Mouse (Mus musculus): ENCODE measurements around the gene Negr1.

Gene Negr1

DNA sequence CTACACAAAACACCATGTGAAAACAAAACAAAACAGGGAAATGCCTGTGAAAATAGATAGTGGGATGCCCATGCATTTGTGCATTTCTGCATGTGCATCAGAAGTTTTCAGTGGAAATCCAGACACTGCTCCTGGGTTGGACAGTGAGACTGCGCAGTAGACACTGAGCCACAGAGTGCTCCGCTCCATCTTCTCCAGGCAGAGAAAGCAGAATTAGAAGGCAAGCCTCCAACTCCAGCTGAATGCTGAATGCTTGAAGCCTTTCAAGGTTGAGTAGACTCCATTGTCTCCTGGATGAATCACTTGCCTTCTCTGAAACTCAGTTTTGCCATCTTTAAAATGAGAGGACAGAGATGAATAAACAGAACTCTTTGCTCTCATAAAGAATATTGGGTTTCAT, 546.6 kb downstream of the Negr1 start:
- Histone ChIP-seq H3K9me3 (ENCODE audit: low read length) (peaks cover 3% of the 10 kb centered on the region; the same call in 1 of the 2 replicates), H3K36me3 (ENCODE audit: insufficient read depth, low read length) (no peaks in the 10 kb centered on the region), H3K27me3 (ENCODE audit: insufficient read depth, low read length) (no peaks in the 10 kb centered on the region), H3K4me1 (replicated peaks; ENCODE audit: low read depth, low read length) (peaks cover 5% of the 10 kb centered on the region; the same call in 1 of the 2 replicates), H3K4me3 (replicated peaks; ENCODE audit: low read length) (no peak overlapping the region)
- TF ChIP-seq CTCF (conservative IDR thresholded peaks at IDR 0.05; ENCODE audit: low read length) (no peak), NANOG (IDR thresholded peaks at IDR 0.05; ENCODE audit: borderline replicate concordance, low read length) (no peak), POU5F1 (IDR thresholded peaks at IDR 0.05; ENCODE audit: borderline replicate concordance, low read length) (no peak)

DNA sequence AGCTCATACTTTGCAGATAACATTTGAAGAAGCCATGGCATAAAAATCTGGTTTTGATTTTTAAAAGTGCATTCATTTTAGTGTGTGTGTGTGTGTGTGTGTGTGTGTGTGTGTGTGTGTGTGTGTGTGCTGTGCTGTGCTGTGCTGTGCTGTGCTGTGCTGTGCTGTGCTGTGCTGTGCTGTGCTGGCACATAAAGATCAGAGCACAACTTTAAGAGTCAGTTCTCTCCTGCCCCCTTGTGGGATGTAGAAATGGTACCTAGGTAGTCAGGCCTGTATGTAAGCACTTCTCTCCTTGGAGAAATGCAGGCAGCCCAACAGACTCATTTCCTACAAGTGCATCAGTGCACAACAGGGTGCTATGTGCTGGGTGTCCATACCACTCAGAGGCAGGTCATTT, 547.7 kb downstream of the Negr1 start:
- no peaks in the 10 kb centered on the region for H3K27me3 ChIP-seq (ENCODE audit: insufficient read depth, low read length)
- no peak for TF ChIP-seq POU5F1 (IDR thresholded peaks at IDR 0.05; ENCODE audit: borderline replicate concordance, low read length)
- 0 out of 2 replicates have a peak, but pooled peaks have one; percentile 11 for TF ChIP-seq CTCF (conservative IDR thresholded peaks at IDR 0.05; ENCODE audit: low read length)
- H3K4me1 ChIP-seq (replicated peaks; ENCODE audit: low read depth, low read length), result peaks cover 5% of the 10 kb centered on the region; the same call in 1 of the 2 replicates
- H3K4me3 ChIP-seq (replicated peaks; ENCODE audit: low read length), result no peak overlapping the region
- H3K9me3 ChIP-seq (ENCODE audit: low read length), result peaks cover 3% of the 10 kb centered on the region; the same call in 1 of the 2 replicates
- no peaks in the 10 kb centered on the region for H3K36me3 ChIP-seq (ENCODE audit: insufficient read depth, low read length)

DNA sequence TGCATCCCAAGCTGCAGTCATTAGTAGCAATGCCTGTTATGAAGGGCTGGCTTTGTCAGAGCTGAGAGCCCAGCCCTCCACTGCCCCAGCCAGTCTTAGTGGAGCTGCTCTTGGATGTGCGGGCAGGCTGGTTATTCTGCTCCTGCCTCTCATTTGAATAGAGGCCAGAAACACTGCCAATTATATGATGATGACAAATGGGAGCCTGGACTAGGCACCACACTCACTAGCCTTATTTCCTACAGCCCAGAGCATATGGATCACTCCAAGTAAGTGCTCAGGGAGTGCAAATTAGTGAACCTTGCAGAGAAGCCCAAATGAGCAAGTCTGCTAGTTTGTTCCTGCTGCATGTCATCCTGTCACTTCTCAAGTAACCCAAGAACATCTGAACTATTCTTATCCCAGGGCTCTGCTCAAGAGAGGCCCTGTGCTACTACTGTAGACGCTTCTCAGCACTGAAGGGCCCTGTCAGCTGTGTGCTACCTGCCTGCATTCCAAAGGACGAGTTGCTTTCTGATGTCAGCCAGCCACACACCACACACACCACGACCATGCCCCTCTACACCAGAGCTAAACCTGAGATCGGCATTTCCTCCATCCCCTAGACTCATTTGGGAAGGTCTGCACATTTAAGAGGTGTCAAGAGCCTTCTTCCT, 553.6 kb downstream of the Negr1 start:
- Histone ChIP-seq H3K36me3 (ENCODE audit: insufficient read depth, low read length) (no peaks in the 10 kb centered on the region), H3K4me1 (replicated peaks; ENCODE audit: low read depth, low read length) (no peaks in the 10 kb centered on the region), H3K9me3 (ENCODE audit: low read length) (no peaks in the 10 kb centered on the region), H3K27me3 (ENCODE audit: insufficient read depth, low read length) (no peaks in the 10 kb centered on the region), H3K4me3 (replicated peaks; ENCODE audit: low read length) (no peak overlapping the region)
- TF ChIP-seq CTCF (conservative IDR thresholded peaks at IDR 0.05; ENCODE audit: low read length) (no peak), POU5F1 (IDR thresholded peaks at IDR 0.05; ENCODE audit: borderline replicate concordance, low read length) (no peak), NANOG (IDR thresholded peaks at IDR 0.05; ENCODE audit: borderline replicate concordance, low read length) (no peak)

DNA sequence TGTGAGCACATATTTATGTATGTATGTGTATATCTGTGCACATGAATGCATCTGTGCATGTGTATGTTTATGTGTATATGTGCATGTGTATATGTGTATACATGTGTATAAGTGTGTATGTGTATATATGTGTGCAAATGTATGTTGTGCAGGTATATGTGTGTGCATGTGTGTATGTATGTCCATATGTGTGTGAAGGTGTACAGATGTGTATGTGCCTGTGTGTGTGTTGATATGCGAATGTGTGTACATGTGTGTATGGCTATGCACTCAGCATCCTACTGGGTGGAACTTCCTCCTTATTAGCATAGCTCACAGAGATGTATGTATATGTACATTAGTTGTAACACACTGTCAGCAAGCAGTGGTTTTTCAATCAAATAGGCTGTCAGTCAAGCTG, 554.4 kb downstream of the Negr1 start:
- Histone ChIP-seq H3K4me1 (replicated peaks; ENCODE audit: low read depth, low read length) (no peaks in the 10 kb centered on the region), H3K27me3 (ENCODE audit: insufficient read depth, low read length) (no peaks in the 10 kb centered on the region), H3K9me3 (ENCODE audit: low read length) (no peaks in the 10 kb centered on the region), H3K4me3 (replicated peaks; ENCODE audit: low read length) (no peak overlapping the region), H3K36me3 (ENCODE audit: insufficient read depth, low read length) (no peaks in the 10 kb centered on the region)
- no peak for TF ChIP-seq NANOG (IDR thresholded peaks at IDR 0.05; ENCODE audit: borderline replicate concordance, low read length)
- TF ChIP-seq CTCF (conservative IDR thresholded peaks at IDR 0.05; ENCODE audit: low read length), result no peak
- TF ChIP-seq POU5F1 (IDR thresholded peaks at IDR 0.05; ENCODE audit: borderline replicate concordance, low read length), result no peak

DNA sequence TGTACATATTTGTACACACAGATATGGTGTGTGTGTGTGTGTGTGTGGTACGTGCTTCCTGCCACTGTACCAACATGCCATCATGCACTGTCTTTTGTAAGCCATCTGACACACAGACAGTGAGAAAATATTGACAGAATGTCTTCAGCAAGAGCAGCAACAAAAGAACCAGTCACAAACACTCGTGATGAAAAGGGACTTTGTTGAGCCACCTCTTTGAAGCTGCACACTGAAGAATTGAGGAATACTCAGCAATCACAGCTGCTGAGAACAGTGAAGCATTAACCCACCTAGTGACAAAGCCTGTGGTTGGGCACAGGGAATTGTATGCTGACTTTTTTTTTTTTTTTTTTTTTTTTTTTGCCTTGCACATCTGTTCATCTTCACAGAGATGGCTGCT, 558.3 kb downstream of the Negr1 start:
- Histone ChIP-seq H3K4me3 (replicated peaks; ENCODE audit: low read length) (no peak overlapping the region), H3K4me1 (replicated peaks; ENCODE audit: low read depth, low read length) (no peaks in the 10 kb centered on the region), H3K9me3 (ENCODE audit: low read length) (no peaks in the 10 kb centered on the region), H3K27me3 (ENCODE audit: insufficient read depth, low read length) (no peaks in the 10 kb centered on the region), H3K36me3 (ENCODE audit: insufficient read depth, low read length) (no peaks in the 10 kb centered on the region)
- TF ChIP-seq POU5F1 (IDR thresholded peaks at IDR 0.05; ENCODE audit: borderline replicate concordance, low read length) (no peak), CTCF (conservative IDR thresholded peaks at IDR 0.05; ENCODE audit: low read length) (no peak), NANOG (IDR thresholded peaks at IDR 0.05; ENCODE audit: borderline replicate concordance, low read length) (no peak)

DNA sequence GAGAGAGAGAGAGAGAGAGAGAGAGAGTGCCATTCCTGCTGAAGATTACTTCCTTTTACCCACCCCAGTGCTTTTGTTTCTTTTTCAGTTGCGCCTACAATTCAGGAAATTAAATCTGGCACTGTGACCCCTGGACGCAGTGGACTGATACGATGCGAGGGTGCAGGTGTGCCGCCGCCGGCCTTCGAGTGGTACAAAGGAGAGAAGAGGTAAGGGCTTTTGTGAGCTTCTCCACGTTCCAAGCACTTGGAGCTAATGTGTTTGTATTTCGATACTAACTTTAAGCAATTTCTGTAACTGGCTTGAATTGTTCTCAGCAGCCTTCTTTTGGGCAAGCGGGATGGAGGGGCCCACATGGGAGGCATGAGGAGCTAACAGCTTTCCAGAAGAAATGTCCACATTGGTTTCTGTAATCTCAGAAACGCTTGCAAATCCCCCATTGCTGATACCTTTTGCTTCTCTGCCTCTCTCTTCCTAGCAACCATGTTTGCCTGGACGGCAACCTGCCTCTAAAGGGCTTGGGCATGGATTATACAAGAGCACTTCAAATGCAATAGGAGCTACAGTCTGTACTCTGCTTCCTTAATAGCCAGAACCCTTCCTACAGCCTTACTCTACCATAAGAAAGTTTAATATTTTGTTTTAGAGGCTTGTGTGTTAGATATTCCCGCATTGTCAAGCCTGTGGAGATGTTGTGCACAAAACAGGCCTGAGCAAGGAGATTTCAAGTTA, 584.7 kb downstream of the Negr1 start:
- no peaks in the 10 kb centered on the region for H3K9me3 ChIP-seq (ENCODE audit: low read length)
- no peaks in the 10 kb centered on the region for H3K27me3 ChIP-seq (ENCODE audit: insufficient read depth, low read length)
- TF ChIP-seq POU5F1 (IDR thresholded peaks at IDR 0.05; ENCODE audit: borderline replicate concordance, low read length), result no peak
- no peak for TF ChIP-seq NANOG (IDR thresholded peaks at IDR 0.05; ENCODE audit: borderline replicate concordance, low read length)
- TF ChIP-seq CTCF (conservative IDR thresholded peaks at IDR 0.05; ENCODE audit: low read length), result no peak
- H3K4me1 ChIP-seq (replicated peaks; ENCODE audit: low read depth, low read length), result no peaks in the 10 kb centered on the region
- no peak overlapping the region for H3K4me3 ChIP-seq (replicated peaks; ENCODE audit: low read length)
- no peaks in the 10 kb centered on the region for H3K36me3 ChIP-seq (ENCODE audit: insufficient read depth, low read length)

DNA sequence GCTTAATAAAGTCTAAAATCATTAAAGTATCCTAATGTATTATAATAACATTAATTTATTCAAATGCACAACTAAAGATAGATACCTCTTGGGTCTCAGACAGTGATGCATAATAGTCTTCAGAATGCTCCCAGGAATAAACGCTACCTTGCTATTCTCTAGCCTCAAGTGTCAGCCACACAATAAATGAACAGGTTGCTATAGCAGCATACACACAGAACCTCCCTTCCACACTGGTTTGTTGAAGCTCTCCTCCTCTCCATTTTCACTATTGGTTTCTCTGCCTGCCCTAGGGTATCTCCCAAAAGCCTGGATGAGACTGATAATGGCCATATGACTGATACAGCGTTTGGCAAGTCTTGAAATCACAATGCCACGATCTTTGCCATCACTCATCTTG, 593.3 kb downstream of the Negr1 start:
- Histone ChIP-seq H3K27me3 (ENCODE audit: insufficient read depth, low read length) (no peaks in the 10 kb centered on the region), H3K36me3 (ENCODE audit: insufficient read depth, low read length) (no peaks in the 10 kb centered on the region), H3K9me3 (ENCODE audit: low read length) (no peaks in the 10 kb centered on the region), H3K4me1 (replicated peaks; ENCODE audit: low read depth, low read length) (no peaks in the 10 kb centered on the region), H3K4me3 (replicated peaks; ENCODE audit: low read length) (no peak overlapping the region)
- TF ChIP-seq POU5F1 (IDR thresholded peaks at IDR 0.05; ENCODE audit: borderline replicate concordance, low read length) (no peak), CTCF (conservative IDR thresholded peaks at IDR 0.05; ENCODE audit: low read length) (no peak), NANOG (IDR thresholded peaks at IDR 0.05; ENCODE audit: borderline replicate concordance, low read length) (no peak)

DNA sequence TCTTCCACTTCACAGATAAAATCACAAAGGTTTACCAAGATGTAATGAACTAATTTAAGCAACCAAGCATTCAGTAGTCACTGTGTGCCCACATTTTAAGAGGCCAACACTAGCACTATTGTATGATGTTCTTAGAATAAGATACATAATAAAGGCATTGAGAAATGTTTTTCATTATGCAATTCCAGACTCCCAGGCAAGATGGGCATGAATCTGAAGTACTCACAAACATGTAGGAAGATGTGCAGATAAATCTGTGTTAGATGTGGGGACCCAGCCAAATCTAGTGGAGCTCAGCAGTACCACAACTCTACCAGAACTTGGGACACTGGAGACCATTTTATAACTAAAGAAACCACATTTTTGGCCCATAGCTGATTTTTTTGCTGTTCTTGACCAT, 593.9 kb downstream of the Negr1 start:
- Histone ChIP-seq H3K4me1 (replicated peaks; ENCODE audit: low read depth, low read length) (no peaks in the 10 kb centered on the region), H3K4me3 (replicated peaks; ENCODE audit: low read length) (no peak overlapping the region), H3K9me3 (ENCODE audit: low read length) (no peaks in the 10 kb centered on the region), H3K27me3 (ENCODE audit: insufficient read depth, low read length) (no peaks in the 10 kb centered on the region), H3K36me3 (ENCODE audit: insufficient read depth, low read length) (no peaks in the 10 kb centered on the region)
- TF ChIP-seq POU5F1 (IDR thresholded peaks at IDR 0.05; ENCODE audit: borderline replicate concordance, low read length), result no peak
